Mouse (Mus musculus): ENCODE data around the gene Macrod1. TPM values are rescaled to one million over a fixed set of nuclear protein-coding genes. Genes with fewer than 3 reads are reported as not detected.

Gene Macrod1
- total RNA-seq, 4 experiments from 2014 or later: 16.7 to 19.7 (median 18.0) TPM

DNA sequence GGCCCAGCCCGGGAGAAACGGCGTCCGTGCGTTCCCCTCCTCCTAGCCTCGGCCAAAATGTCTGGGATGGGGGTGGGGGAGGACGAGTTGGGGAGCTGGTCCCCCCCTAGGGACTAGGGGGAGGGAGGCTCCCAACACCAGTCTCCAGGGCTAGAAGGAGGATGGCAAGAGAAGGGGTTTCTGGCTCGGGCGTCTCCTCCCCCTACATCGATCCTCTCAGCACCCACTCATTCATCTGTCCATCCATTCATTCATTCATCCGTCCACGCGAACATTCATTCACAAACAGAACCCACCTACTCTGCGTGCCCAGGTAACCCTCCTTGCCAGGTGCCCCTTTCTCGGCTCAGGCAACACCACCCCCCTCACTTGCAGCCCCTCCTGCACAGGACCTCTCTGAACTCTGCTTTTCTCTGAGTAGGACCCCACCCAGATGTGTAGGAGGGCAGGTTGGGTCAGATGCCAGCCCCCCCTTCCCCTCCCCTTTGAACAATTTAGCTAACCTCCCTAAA, 109.6 kb downstream of the Macrod1 start:
- no peak for DNase-seq (ENCODE audit: low spot score in 2 of 2)

DNA sequence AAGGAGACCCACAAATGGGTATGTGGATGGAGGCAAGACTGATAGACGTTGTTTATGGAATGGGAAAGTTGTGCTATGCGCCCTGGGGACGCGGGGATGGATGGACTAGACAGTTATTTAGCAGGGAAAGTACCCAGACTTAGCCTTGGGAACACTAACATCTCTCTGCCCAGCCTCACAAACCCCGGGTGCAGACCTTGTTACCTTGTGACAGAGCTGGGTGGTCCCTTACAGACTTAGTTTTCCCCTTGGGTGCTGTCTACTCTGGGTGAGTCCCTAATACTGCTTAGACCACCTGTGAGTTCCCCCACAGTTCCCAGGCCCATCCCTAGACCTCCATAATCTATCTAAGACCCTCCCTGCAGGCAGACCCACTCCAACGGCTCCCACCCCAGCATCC, 110.2 kb downstream of the Macrod1 start:
- DNase-seq (ENCODE audit: low spot score in 2 of 2): no peak

DNA sequence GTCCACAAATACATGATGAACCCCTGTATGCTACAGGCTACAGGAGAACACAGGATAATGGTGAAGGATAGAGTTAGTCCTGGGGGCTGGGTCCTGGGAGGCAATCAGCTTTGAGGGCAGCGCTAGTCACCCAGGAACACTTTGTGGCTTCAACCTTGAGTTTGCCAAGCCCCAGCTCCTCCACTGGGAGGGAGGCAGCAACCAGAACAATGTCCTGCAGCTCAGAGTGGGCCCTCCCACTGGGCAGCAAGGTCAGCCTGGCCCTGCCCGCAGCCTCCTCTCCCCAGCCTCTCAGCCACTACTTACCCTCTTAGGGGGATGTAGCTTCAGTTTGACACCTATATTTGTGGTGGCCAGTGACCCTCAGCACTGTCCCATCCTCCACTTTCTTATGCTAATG, 111.8 kb downstream of the Macrod1 start:
- no peak for DNase-seq (ENCODE audit: low spot score in 2 of 2)

DNA sequence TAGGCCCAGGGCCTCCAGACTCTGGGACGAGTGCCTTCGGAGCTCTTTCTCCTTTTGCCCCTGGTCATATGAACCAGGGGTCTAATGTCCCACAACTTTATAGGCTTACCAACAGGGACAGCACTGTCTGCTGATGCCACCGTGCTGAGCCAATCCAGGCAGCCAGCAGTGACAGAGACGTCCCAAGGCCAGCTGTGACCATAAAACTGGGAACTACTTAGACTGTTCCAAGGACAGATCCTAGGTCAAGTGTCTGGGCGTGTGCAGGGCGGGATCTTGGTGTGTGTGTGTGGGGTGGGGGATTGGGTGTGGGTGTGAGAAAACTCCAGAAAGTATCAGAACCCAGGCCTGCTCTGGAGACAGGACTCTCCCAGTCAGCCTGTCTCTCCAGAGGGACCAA, 114.3 kb downstream of the Macrod1 start:
- DNase-seq (ENCODE audit: low spot score in 2 of 2): no peak

- DNase-seq (ENCODE audit: low spot score in 2 of 2): no peak
These were observed 114.8 kb downstream of the Macrod1 start for GRCm38 (mm10) chr19:7171447-7171846.

GRCm38 (mm10) chr19:7172051-7172866, 115.6 kb downstream of the Macrod1 start:
- peak in 1 of 2 experiments; percentile 76 for DNase-seq (ENCODE audit: low spot score in 2 of 2)

DNA sequence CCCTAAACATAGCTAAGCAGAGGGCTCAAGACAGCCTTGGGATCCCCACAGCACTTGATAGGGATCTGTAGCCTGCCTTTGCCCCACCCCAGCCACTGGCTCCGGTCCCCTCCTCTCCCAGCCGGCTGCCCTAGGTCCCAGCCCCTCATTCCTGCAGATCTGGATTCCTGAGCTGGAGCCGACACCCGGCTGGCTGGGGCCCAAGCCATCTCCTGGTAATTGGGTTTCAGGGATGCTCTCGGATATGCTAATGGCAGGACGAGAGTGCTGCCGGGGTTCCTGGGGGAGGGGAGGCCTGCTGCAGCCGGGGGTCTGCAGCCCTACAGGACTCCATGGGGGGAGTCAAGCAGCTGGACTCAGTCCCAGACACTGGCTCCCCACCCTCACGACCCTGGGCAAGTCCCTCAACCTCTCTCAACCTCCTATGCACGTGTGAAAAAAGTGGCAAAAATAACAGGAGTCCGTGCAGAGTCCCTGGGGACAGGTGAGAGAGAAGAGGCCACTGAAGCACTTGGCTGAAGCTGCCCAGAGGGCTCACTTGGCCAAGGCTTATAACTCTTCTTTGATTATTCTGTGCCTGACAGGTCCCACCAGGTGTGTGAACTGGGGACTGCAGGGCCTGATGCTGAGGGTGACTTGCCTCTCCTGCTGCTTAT, 119.6 kb downstream of the Macrod1 start:
- no peak for DNase-seq (ENCODE audit: low spot score in 2 of 2)

- DNase-seq (ENCODE audit: low spot score in 2 of 2): no peak
These were observed 121.3 kb downstream of the Macrod1 start for GRCm38 (mm10) chr19:7177804-7178511.

DNA sequence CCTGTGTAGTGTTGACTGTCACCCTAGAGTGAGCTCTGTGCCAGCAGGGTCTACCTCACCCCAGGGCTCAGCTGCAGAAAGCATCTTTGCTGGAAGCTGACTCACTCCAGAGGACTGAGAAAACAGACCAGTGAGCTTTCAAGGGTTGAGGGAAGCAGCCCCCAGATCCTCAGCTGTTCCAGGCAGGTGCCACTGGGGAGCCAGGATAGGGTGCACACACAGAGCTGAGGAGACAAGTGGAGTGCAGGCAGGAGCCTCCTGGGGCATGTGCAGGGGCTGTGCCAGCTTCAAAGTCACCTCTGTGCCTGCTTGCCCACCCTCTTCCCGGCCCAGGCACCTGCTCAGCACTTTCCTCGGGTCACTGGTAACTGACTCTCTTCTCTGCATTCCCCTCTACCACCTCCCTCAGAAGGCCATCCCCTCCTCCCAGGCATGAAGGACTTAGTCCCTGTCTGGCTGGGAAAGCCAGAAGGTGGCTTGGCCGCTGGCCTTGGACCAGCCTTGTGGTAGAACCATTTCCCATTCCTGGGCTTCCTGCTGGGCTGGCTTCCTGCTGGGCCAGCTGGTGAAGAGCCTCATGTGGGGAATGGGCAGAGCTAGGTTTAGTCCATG, 122.3 kb downstream of the Macrod1 start:
- no peak for DNase-seq (ENCODE audit: low spot score in 2 of 2)

DNA sequence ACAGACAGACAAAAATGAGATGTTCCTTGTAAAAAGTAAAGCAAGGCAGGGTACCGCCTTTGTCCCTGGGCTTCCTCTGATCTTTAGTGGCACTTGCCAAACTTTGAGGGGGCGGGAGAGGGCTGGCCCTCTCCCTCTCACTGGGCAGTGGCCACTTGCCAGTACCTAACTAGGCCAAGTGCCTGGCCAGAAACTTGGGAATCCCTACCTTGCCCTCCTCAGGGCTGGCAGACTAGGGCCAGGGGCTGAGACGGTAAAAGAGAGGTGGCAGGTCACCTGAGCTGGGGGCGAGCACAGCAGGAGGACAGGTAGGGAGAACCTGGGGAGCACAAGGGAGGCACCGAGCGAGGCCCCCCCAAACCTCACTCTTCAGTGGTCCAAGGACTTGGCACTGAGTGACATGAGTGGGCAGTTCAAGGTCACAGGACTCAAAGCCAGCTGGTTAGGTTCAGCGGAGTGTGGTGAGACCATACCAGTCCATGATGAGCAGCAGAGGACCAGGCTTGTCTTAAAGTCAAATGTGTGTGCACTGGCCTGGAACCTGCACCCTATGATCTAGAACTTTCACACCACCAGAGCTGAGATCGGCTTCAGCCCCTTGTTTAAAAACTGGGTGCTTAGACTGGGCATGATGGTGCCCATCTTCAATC, 124.3 kb downstream of the Macrod1 start:
- DNase-seq (ENCODE audit: low spot score in 2 of 2): peak in 1 of 2 experiments; percentile 54

- DNase-seq (ENCODE audit: low spot score in 2 of 2): no peak
These were observed 124.9 kb downstream of the Macrod1 start for GRCm38 (mm10) chr19:7181496-7181895.

DNA sequence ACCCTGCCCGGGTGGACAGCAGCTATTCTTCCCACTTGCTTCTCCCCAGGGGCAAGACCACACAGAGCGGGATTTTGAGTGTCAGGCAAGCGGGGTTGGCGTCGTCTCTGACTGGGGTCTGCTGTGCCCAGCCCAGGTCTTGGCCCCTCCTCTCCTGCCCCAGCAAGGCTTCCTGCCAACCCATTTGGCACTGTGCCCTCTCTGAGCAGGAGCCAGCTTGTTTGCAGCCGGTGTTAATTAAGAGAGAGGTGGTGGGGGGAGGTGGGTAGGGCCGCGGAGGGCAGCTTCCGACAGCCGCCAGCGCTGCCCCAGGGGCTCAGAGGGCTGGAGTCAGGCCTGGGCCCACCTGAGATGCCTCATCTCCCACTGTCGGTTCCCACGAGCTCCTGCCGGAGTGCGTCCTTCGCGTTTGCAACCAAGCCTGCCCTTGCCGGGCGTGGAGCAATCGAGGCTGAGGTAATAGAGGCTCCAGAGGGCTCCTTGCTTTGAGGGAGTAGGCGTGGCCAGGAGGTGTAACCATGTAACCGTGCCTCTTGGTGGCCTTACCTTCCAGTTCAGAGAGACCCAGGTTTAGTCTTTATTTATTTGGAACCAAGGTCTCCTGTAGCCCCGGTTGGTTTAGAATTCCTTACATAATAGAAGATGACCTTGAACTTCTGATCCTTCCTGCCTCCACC, 125.8 kb downstream of the Macrod1 start:
- DNase-seq (ENCODE audit: low spot score in 2 of 2): peak in 1 of 2 experiments; percentile 60

GRCm38 (mm10) chr19:7183419-7183818, 126.8 kb downstream of the Macrod1 start:
- no peak for DNase-seq (ENCODE audit: low spot score in 2 of 2)

- no peak for DNase-seq (ENCODE audit: low spot score in 2 of 2)
These were observed 128.4 kb downstream of the Macrod1 start for GRCm38 (mm10) chr19:7185059-7185458.

DNA sequence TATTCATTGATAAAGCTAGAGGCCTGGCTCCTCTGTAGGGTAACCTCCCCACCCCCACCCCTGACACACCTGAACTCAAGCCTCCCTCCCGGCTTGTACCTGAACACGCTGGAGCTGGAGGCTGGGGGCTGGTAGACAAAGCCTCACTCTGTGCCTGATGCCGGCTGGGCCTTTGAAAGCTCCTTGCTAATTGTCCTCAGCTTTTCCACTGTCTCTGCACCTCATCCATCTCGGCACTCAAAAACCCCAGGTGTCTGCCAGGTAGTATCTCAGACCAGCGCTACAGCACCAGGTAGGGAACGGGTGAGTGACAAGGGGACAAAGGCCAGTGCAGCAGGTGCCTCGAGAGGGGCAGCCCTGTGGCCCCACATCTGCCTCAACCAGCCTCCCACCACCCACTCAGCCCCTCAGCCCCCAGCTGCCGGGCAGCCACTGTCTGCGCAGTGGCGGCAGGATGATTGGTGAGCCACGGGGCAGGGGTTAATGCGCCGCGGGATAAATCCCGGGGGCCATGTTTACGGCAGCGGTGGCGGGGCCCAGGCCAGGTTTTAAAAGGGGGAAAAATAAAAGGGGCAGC, 129.2 kb downstream of the Macrod1 start:
- DNase-seq (ENCODE audit: low spot score in 2 of 2): no peak

DNA sequence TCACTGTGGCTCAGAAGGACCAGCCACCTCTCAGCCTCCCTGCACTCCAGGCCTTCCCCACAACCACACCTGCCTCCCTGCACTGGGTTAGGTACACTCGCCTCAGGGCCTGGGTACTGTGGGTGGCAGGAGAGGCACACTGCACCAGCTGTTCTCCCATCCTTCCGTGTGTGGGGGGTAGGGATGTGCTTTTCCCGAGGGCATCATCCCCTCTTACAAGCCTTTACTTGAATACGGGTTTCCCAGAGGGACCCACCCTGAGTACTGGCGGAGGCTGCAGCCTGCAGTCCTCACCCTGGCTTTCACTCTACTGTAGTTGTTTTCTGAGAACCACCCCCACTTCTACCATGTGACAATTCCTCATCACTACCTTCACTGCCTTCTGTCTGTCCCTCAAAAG, 130.5 kb downstream of the Macrod1 start:
- DNase-seq (ENCODE audit: low spot score in 2 of 2): no peak

- no peak for DNase-seq (ENCODE audit: low spot score in 2 of 2)
These were observed 132.4 kb downstream of the Macrod1 start for GRCm38 (mm10) chr19:7189026-7189425.

GRCm38 (mm10) chr19:7190986-7191385, 134.4 kb downstream of the Macrod1 start:
- no peak for DNase-seq (ENCODE audit: low spot score in 2 of 2)

- no peak for DNase-seq (ENCODE audit: low spot score in 2 of 2)
These were observed 135.0 kb downstream of the Macrod1 start for GRCm38 (mm10) chr19:7191639-7192038.

GRCm38 (mm10) chr19:7192561-7192967, 136.0 kb downstream of the Macrod1 start:
- DNase-seq (ENCODE audit: low spot score in 2 of 2): no peak

Measured in left cerebral cortex, adult 8-10 months (tissue).